Mouse (Mus musculus): ENCODE data around the gene Gas2l1. TPM values are rescaled to one million over a fixed set of nuclear protein-coding genes. Genes with fewer than 3 reads are reported as not detected.

The Gas2l1 gene
- polyA plus RNA-seq, 1 experiment, result 40.2 TPM

DNA sequence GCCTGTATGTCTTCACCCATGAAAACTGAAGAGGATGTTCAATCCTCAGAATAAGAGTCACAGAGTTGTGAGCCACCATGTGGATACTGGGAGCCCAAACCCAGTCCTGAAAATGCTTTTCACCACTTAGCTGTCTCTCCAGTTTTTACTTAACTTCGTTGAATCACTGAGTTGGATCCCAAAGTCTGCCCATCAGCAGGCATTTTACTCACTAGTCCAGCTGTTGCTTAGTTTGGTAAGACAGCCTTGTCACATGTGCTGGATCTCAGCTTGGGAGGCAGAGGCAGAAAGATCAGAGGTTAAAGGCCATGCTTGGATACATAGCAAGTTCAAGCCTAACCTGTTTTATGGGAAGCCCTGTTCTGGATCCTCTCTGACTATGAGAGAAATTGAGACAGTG is 54.9 kb downstream of the Gas2l1 start:
- no peaks in the 10 kb centered on the region for H3K4me1 ChIP-seq (ENCODE audit: control insufficient read depth, insufficient read depth, low read length)
- H3K36me3 ChIP-seq (ENCODE audit: control insufficient read depth, insufficient read depth, low read length), result peaks cover 1% of the 10 kb centered on the region
- no peak for TF ChIP-seq CTCF (conservative IDR thresholded peaks at IDR 0.05; ENCODE audit: insufficient read depth, insufficient read length, low read depth, low read length)
- no peak for DNase-seq
- no peaks in the 10 kb centered on the region for H3K27me3 ChIP-seq (replicated peaks; ENCODE audit: control insufficient read depth, insufficient read depth, low read length)
- no peak overlapping the region for H3K27ac ChIP-seq (ENCODE audit: insufficient read depth, low read depth, low read length)
- 71% methylated on average over 1 of the region's 1 CpGs for WGBS
- no peak overlapping the region for H3K4me3 ChIP-seq (ENCODE audit: insufficient read depth, low read depth, low read length)

DNA sequence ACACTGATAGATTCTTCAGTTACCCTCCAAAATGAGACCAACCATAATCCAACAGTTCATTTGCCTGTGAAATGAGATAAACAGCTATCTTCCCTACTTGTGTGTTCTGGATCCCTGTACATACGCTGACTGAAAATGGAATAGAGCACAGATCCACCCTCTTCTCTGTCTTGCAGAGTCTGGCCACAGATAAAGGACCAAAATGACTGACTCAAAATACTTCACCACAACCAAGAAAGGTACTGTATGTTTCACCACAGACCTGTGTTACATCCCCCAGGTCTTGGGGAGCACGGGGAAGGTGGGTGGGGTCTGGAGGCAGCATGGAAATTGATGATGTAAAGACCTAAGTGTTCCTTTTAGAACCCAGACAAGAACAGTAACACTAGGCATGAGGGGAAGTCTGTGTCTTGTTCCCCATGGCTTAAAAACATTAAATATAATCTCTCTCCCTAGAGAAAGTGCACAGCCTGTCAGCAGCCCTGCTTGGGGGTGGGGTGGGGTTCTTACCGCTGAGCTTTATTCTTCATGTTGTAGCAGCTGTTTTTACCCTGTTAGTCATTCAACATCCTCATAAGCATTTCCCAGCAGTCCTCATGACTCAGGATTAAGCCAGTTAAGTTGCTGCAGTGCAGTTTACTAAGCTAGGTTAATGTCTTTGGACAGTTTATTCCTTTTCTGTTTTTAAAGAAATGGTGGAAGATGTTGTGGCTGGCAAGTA is 55.6 kb downstream of the Gas2l1 start:
- Histone ChIP-seq H3K4me3 (ENCODE audit: insufficient read depth, low read depth, low read length) (no peak overlapping the region), H3K27me3 (replicated peaks; ENCODE audit: control insufficient read depth, insufficient read depth, low read length) (no peaks in the 10 kb centered on the region), H3K4me1 (ENCODE audit: control insufficient read depth, insufficient read depth, low read length) (no peaks in the 10 kb centered on the region), H3K27ac (ENCODE audit: insufficient read depth, low read depth, low read length) (no peak overlapping the region), H3K36me3 (ENCODE audit: control insufficient read depth, insufficient read depth, low read length) (peaks cover 1% of the 10 kb centered on the region)
- 69% methylated on average over 3 of the region's 3 CpGs for WGBS
- TF ChIP-seq CTCF (conservative IDR thresholded peaks at IDR 0.05; ENCODE audit: insufficient read depth, insufficient read length, low read depth, low read length), result no peak
- no peak for DNase-seq

GRCm38 (mm10) chr11:5008867-5009266 is 56.3 kb downstream of the Gas2l1 start:
- no peak for DNase-seq
- Histone ChIP-seq H3K27ac (ENCODE audit: insufficient read depth, low read depth, low read length) (no peak overlapping the region), H3K36me3 (ENCODE audit: control insufficient read depth, insufficient read depth, low read length) (peaks cover 1% of the 10 kb centered on the region), H3K4me1 (ENCODE audit: control insufficient read depth, insufficient read depth, low read length) (no peaks in the 10 kb centered on the region), H3K4me3 (ENCODE audit: insufficient read depth, low read depth, low read length) (no peak overlapping the region), H3K27me3 (replicated peaks; ENCODE audit: control insufficient read depth, insufficient read depth, low read length) (no peaks in the 10 kb centered on the region)
- 85% methylated on average over 3 of the region's 3 CpGs for WGBS
- TF ChIP-seq POLR2A (IDR thresholded peaks at IDR 0.05; ENCODE audit: low read depth, low read length) (no peak), CTCF (conservative IDR thresholded peaks at IDR 0.05; ENCODE audit: insufficient read depth, insufficient read length, low read depth, low read length) (no peak)

- Histone ChIP-seq H3K27me3 (replicated peaks; ENCODE audit: control insufficient read depth, insufficient read depth, low read length) (no peaks in the 10 kb centered on the region), H3K4me3 (ENCODE audit: insufficient read depth, low read depth, low read length) (no peak overlapping the region), H3K36me3 (ENCODE audit: control insufficient read depth, insufficient read depth, low read length) (peaks cover 1% of the 10 kb centered on the region), H3K4me1 (ENCODE audit: control insufficient read depth, insufficient read depth, low read length) (no peaks in the 10 kb centered on the region), H3K27ac (ENCODE audit: insufficient read depth, low read depth, low read length) (no peak overlapping the region)
- 94% methylated on average over 1 of the region's 1 CpGs for WGBS
- no peak for DNase-seq
- TF ChIP-seq POLR2A (IDR thresholded peaks at IDR 0.05; ENCODE audit: low read depth, low read length) (no peak), CTCF (conservative IDR thresholded peaks at IDR 0.05; ENCODE audit: insufficient read depth, insufficient read length, low read depth, low read length) (no peak)
Observed at GRCm38 (mm10) chr11:5007186-5007585, 57.9 kb downstream of the Gas2l1 start.

- no peak overlapping the region for H3K27ac ChIP-seq (ENCODE audit: insufficient read depth, low read depth, low read length)
- peaks cover 1% of the 10 kb centered on the region; the same call in 1 of the 2 replicates for H3K36me3 ChIP-seq (ENCODE audit: control insufficient read depth, insufficient read depth, low read length)
- no peaks in the 10 kb centered on the region for H3K4me1 ChIP-seq (ENCODE audit: control insufficient read depth, insufficient read depth, low read length)
- no peak for TF ChIP-seq POLR2A (IDR thresholded peaks at IDR 0.05; ENCODE audit: low read depth, low read length)
- no peak for TF ChIP-seq CTCF (conservative IDR thresholded peaks at IDR 0.05; ENCODE audit: insufficient read depth, insufficient read length, low read depth, low read length)
- no peak for DNase-seq
- H3K4me3 ChIP-seq (ENCODE audit: insufficient read depth, low read depth, low read length), result no peak overlapping the region
- 62% methylated on average over 2 of the region's 2 CpGs for WGBS
- H3K27me3 ChIP-seq (replicated peaks; ENCODE audit: control insufficient read depth, insufficient read depth, low read length), result no peaks in the 10 kb centered on the region
Observed at GRCm38 (mm10) chr11:5005528-5005927, 59.6 kb downstream of the Gas2l1 start.

Other genes starting within 250 kb of the Gas2l1 start
- gene Nf2, start 215.8 kb downstream of the Gas2l1 start, polyA plus RNA-seq (2012; rRNA removed), result 54.0 and 54.4 TPM in 2 replicates
- 140 and 164 TPM in 2 replicates for gene Nipsnap1, start 191.4 kb downstream of the Gas2l1 start, polyA plus RNA-seq (2012; rRNA removed)
- 16.6 and 17.7 TPM in 2 replicates for gene Thoc5, start 170.0 kb downstream of the Gas2l1 start, polyA plus RNA-seq (2012; rRNA removed)
- 0.05 and 0.30 TPM in 2 replicates for gene Nefh, start 117.3 kb downstream of the Gas2l1 start, polyA plus RNA-seq (2012; rRNA removed)
- 110 and 123 TPM in 2 replicates for gene Ap1b1, start 78.5 kb downstream of the Gas2l1 start, polyA plus RNA-seq (2012; rRNA removed)
- gene Rasl10a, start 7.2 kb downstream of the Gas2l1 start, polyA plus RNA-seq (2012; rRNA removed), result 1.1 and 1.3 TPM in 2 replicates
- 26.4 and 35.6 TPM in 2 replicates for gene Rhbdd3, start 33.6 kb upstream of the Gas2l1 start, polyA plus RNA-seq (2012; rRNA removed)
- gene Ewsr1, start 33.9 kb upstream of the Gas2l1 start, polyA plus RNA-seq (2012; rRNA removed), result 204 and 218 TPM in 2 replicates
- 21.9 and 23.2 TPM in 2 replicates for gene Emid1, start 86.9 kb upstream of the Gas2l1 start, polyA plus RNA-seq (2012; rRNA removed)
- gene Kremen1, start 196.2 kb upstream of the Gas2l1 start, polyA plus RNA-seq (2012; rRNA removed), result 21.6 and 22.7 TPM in 2 replicates

All from kidney, adult 2 months (tissue).